Mouse (Mus musculus) pancreas, adult 10 weeks (tissue): ENCODE results near the gene Nsdhl. TPM values are rescaled to one million over a fixed set of nuclear protein-coding genes. Genes with fewer than 3 reads are reported as not detected.

Experiments
- polyA plus RNA-seq: library from polyadenylated mRNA; stranded (reverse); fragments of 350-450 nt; fragmentation: Illumina TruSeq; extraction: RNeasy Lipid Tissue Mini Kit (QIAGEN cat#74804); gene quantifications from one replicate; pipeline ENCODE4 v1.2.3, GENCODE M21; 2015; ENCODE audit warnings: low read depth, low replicate concordance; ENCODE audit not compliant: insufficient read depth

Gene Nsdhl
- polyA plus RNA-seq: 3.2 TPM

DNA sequence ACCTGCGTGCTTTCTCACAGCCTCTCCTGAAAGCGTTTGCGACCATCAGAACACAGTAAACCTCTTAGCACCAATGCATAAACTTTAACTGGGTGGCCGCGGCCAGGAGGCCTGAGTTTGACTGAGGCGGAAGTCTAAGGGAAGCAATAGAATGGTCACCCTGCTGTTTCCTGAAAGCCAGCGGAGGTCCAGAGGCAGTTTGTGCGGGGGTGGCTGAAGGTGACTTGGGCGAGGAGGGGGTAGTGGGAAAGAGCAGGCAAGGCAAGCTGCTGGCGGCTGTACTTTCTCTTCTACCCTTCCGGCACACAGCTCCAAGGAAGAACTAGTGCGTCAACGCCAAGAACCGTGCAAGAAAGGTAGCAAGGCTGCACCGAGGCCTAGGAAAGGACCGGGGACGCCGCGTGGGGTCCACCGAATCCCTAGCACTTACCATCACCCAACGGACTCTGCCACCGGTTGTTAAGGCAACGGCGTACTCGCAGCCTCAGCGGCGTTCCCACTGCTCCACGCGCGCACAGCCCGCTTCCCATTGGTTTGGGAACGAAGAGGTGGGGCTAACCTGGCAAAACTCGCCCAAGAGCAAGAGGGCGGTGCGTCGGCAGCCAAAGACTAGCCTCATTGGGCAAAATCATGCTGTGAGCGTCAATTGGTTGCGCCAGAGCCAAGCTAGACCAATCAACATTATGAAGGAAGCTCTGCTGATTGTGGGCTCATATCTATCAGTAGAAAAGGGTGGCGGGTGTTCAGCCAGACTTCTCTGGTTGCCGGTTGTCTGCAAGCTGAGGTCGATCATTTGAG, at the start of gene Nsdhl, which contains the start of gene Cetn2:
TSS of gene Nsdhl (plus strand) at position 674 of the 798 bp plus-strand sequence.
TSS of gene Cetn2 (minus strand) at position 528 of the 798 bp plus-strand sequence.

GRCm38 (mm10) chrX:72986841-72987519, 68.6 kb downstream of the Nsdhl start, which contains the start of gene Zfp185:
Gene Zfp185 (plus strand): TSS chrX:72987339.

Other genes starting within 250 kb of the Nsdhl start
- 0.37 TPM for gene Gabrq, start 93.4 kb upstream of the Nsdhl start, polyA plus RNA-seq
- gene Cetn2, start 146 bp upstream of the Nsdhl start, polyA plus RNA-seq: 8.8 TPM
- 4.1 TPM for gene Zfp185, start 68.8 kb downstream of the Nsdhl start, polyA plus RNA-seq
- not detected for gene Pnma5, start 118.5 kb downstream of the Nsdhl start, polyA plus RNA-seq
- gene Pnma3, start 146.2 kb downstream of the Nsdhl start, polyA plus RNA-seq: not detected
- 1.0 TPM for gene Xlr4a, start 163.9 kb downstream of the Nsdhl start, polyA plus RNA-seq
- gene Xlr3a, start 178.5 kb downstream of the Nsdhl start, polyA plus RNA-seq: 4.9 TPM
- not detected for gene Gm14685, start 198.5 kb downstream of the Nsdhl start, polyA plus RNA-seq
- gene Xlr5b, start 230.2 kb downstream of the Nsdhl start, polyA plus RNA-seq: not detected
- not detected for gene DXBay18, start 230.9 kb downstream of the Nsdhl start, polyA plus RNA-seq